Mouse (Mus musculus) thymus, postnatal 14 days (tissue): Measurements from ENCODE around the gene Rnf207.

ENCODE experiments used
- DNase-seq: peaks from one replicate; pipeline ENCODE4 v3.0.0; 2021

Rnf207 gene

GRCm38 (mm10) chr4:152270599-152270998, 48.2 kb downstream of the Rnf207 start:
- no peak for DNase-seq

GRCm38 (mm10) chr4:152269967-152270366, 48.8 kb downstream of the Rnf207 start:
- no peak for DNase-seq

GRCm38 (mm10) chr4:152267748-152268369, 50.9 kb downstream of the Rnf207 start:
- DNase-seq, result no peak

GRCm38 (mm10) chr4:152266236-152266895, 52.4 kb downstream of the Rnf207 start:
- no peak for DNase-seq

GRCm38 (mm10) chr4:152265791-152266190, 53.0 kb downstream of the Rnf207 start:
- DNase-seq, result no peak

GRCm38 (mm10) chr4:152264867-152265568, 53.8 kb downstream of the Rnf207 start:
- DNase-seq, result no peak

- no peak for DNase-seq
Measured at GRCm38 (mm10) chr4:152264177-152264530, 54.6 kb downstream of the Rnf207 start.

GRCm38 (mm10) chr4:152263512-152264176, 55.1 kb downstream of the Rnf207 start:
- DNase-seq, result no peak

- DNase-seq, result no peak
Measured at GRCm38 (mm10) chr4:152263089-152263488, 55.7 kb downstream of the Rnf207 start.

- DNase-seq, result no peak
Measured at GRCm38 (mm10) chr4:152262187-152262586, 56.6 kb downstream of the Rnf207 start.

- DNase-seq, result no peak
Measured at GRCm38 (mm10) chr4:152260451-152260850, 58.3 kb downstream of the Rnf207 start.

GRCm38 (mm10) chr4:152257070-152257469, 61.7 kb downstream of the Rnf207 start:
- DNase-seq, result no peak
